ENCODE assay signal across 17 mouse cellular contexts in the genomic region with DNA sequence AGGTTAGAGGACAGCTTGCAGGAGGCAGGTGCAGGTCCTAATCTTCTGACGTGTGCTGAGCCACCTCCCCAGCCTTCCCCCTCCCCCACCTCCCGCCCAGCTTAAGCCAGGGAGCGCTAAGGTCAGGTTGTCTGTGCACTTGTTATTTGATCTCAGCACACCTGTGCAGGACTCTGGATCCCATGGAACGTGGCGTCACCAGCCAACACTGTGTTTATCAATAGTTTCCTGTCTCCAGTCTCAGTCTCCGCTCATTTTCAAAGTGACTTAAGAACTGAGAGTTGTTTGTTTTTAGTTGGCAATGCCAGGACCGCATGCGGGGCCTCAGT. TPM values are rescaled to one million over a fixed set of nuclear protein-coding genes. Genes with fewer than 3 reads are reported as not detected.
A peak's percentile ranks its signal among the peaks of the same experiment; 100 is the strongest.
DNase-seq lines count a peak whose midpoint lies in the region; ATAC-seq and TF ChIP-seq lines count a peak whose summit lies in the region.
"Had no signal": no experiment of that assay in that cellular context is flagged by ENCODE, and none has a peak within 500 bp of the region (broad histone marks: within the 10 kb centered on the region; RNA-seq: fewer than 3 reads in every experiment).

No protein-coding gene starts in this region.

- no peaks in the 10 kb centered on the region for H3K9me3 ChIP-seq in intestine, postnatal 0 days (ENCODE audit: control insufficient read depth)
- no peaks in the 10 kb centered on the region for H3K9me3 ChIP-seq in stomach, embryonic 16.5 days (replicated peaks; ENCODE audit: control insufficient read depth, low read length)
- H3K9me3 ChIP-seq: forebrain, embryonic 12.5 days; hindbrain, embryonic 15.5 days; limb, embryonic 15.5 days; midbrain, embryonic 15.5 days had no signal

- H3K4me2 ChIP-seq in intestine, postnatal 0 days (replicated peaks; ENCODE audit: low read depth), result no peak overlapping the region
- H3K4me2 ChIP-seq in stomach, embryonic 16.5 days (ENCODE audit: low read depth, low read length), result no peak overlapping the region
- H3K4me2 ChIP-seq: forebrain, embryonic 12.5 days; hindbrain, embryonic 15.5 days; limb, embryonic 15.5 days; midbrain, embryonic 15.5 days had no signal

- no peaks in the 10 kb centered on the region for H3K27me3 ChIP-seq in intestine, postnatal 0 days (replicated peaks; ENCODE audit: control insufficient read depth, insufficient read depth, low read length)
- H3K27me3 ChIP-seq in stomach, embryonic 16.5 days (ENCODE audit: control insufficient read depth, insufficient read depth, low read length), result no peaks in the 10 kb centered on the region
- H3K27me3 ChIP-seq: CH12.LX; hindbrain, embryonic 15.5 days; limb, embryonic 15.5 days had no signal

- 19% methylated on average over 8 of the region's 8 CpGs for WGBS in intestine, postnatal 0 days
- WGBS in stomach, embryonic 16.5 days, result 23% methylated on average over 8 of the region's 8 CpGs

- TF ChIP-seq CTCF in intestine, postnatal 0 days (IDR thresholded peaks at IDR 0.05; ENCODE audit: low read depth), result no peak

- no peaks in the 10 kb centered on the region for H3K36me3 ChIP-seq in intestine, postnatal 0 days (ENCODE audit: control insufficient read depth, insufficient read depth)
- H3K36me3 ChIP-seq in stomach, embryonic 16.5 days (ENCODE audit: control insufficient read depth, insufficient read depth, low read length), result no peaks in the 10 kb centered on the region
- H3K36me3 ChIP-seq: forebrain, embryonic 12.5 days; hindbrain, embryonic 15.5 days; limb, embryonic 15.5 days; midbrain, embryonic 15.5 days had no signal

- H3K4me3 ChIP-seq in intestine, postnatal 0 days (ENCODE audit: low read depth, low read length), result no peak overlapping the region
- H3K4me3 ChIP-seq in stomach, embryonic 16.5 days (replicated peaks; ENCODE audit: low read length), result no peak overlapping the region
- H3K4me3 ChIP-seq: forebrain, embryonic 12.5 days; hindbrain, embryonic 15.5 days; limb, embryonic 15.5 days; midbrain, embryonic 15.5 days had no signal

- H3K4me1 ChIP-seq in intestine, postnatal 0 days (replicated peaks; ENCODE audit: control insufficient read depth, insufficient read depth, low read length), result peaks cover 6% of the 10 kb centered on the region; the same call in 1 of the 2 replicates
- peaks cover 29% of the 10 kb centered on the region; the same call in 1 of the 2 replicates for H3K4me1 ChIP-seq in stomach, embryonic 16.5 days (ENCODE audit: control insufficient read depth, insufficient read depth, low read length)

- peak; percentile 35 for DNase-seq in embryo, embryonic 10.5 days (ENCODE audit: low spot score)
- no peak for DNase-seq in embryo, embryonic 11 days
- peak; percentile 49 to 72 for DNase-seq in lung, adult 18-20 months
- DNase-seq in lung, postnatal 25 days (ENCODE audit: low spot score), result no peak
- no peak for DNase-seq in urinary bladder, postnatal 4 days (ENCODE audit: low spot score in 2 of 2)
- DNase-seq in c-Kit-positive CD71-positive TER-119-positive erythroid progenitor cells, embryonic 14.5 days (ENCODE audit: low spot score), result no peak
- DNase-seq: adrenal gland, postnatal 36 days; cerebellum, adult 9-11 months; heart, adult 18-20 months; thymus, postnatal 25 days had no signal

- ATAC-seq in intestine, postnatal 0 days, result peak; percentile 74
- peak; percentile 39; the same call in 1 of the 2 replicates for ATAC-seq in stomach, embryonic 16.5 days (ENCODE audit: insufficient read depth, low FRiP score)
- ATAC-seq: midbrain, embryonic 15.5 days had no signal

- no peak overlapping the region for H3K9ac ChIP-seq in intestine, postnatal 0 days (ENCODE audit: low read depth, low read length)
- H3K9ac ChIP-seq in stomach, embryonic 16.5 days (ENCODE audit: low read length), result no peak overlapping the region
- H3K9ac ChIP-seq: forebrain, embryonic 12.5 days; hindbrain, embryonic 15.5 days; limb, embryonic 15.5 days; midbrain, embryonic 15.5 days had no signal

- no peak overlapping the region for H3K27ac ChIP-seq in intestine, postnatal 0 days (ENCODE audit: low read depth, low read length)
- no peak overlapping the region for H3K27ac ChIP-seq in stomach, embryonic 16.5 days (ENCODE audit: low read length)
- H3K27ac ChIP-seq: forebrain, embryonic 12.5 days; hindbrain, embryonic 15.5 days; limb, embryonic 15.5 days; midbrain, embryonic 15.5 days had no signal

RNA-seq across cellular contexts. Expression of gene Slc25a33, which starts 19.9 kb away (rescaled TPM):
- 8.3 and 8.4 TPM in 2 replicates for polyA plus RNA-seq in intestine, postnatal 0 days (2015; fragmentation: Nextera tagmentation; extraction: Ambion mirVana)
- 7.8 and 8.1 TPM in 2 replicates for polyA plus RNA-seq in stomach, embryonic 16.5 days (2015; fragmentation: Nextera tagmentation; extraction: Ambion mirVana)

RNA-seq across cellular contexts. Expression of gene Tmem201, which starts 56.1 kb away (rescaled TPM):
- polyA plus RNA-seq in intestine, postnatal 0 days (2015; fragmentation: Nextera tagmentation; extraction: Ambion mirVana), result 8.7 and 9.6 TPM in 2 replicates
- polyA plus RNA-seq in stomach, embryonic 16.5 days (2015; fragmentation: Nextera tagmentation; extraction: Ambion mirVana), result 19.7 and 20.1 TPM in 2 replicates

Comparison
In these comparisons a context has a peak if more than half of its experiments do, and no peak if none do; other contexts are left out.
1. DNase-seq: peak in embryo, embryonic 10.5 days (single experiment) and lung, adult 18-20 months (2 of 2); none in embryo, embryonic 11 days (single experiment), lung, postnatal 25 days (single experiment), urinary bladder, postnatal 4 days (0 of 2) and c-Kit-positive CD71-positive TER-119-positive erythroid progenitor cells, embryonic 14.5 days (single experiment).